Mouse (Mus musculus) adrenal gland, postnatal 0 days (tissue): ENCODE data around the gene Gm3636. TPM values are rescaled to one million over a fixed set of nuclear protein-coding genes. Genes with fewer than 3 reads are reported as not detected.

Experiments used
- polyA plus RNA-seq: library from polyadenylated mRNA; unstranded; fragments of >200 nt; fragmentation: Nextera tagmentation; extraction: Ambion mirVana; gene quantifications from 2 replicates; pipeline ENCODE4 v1.2.1, GENCODE M21; 2015

Gm3636 gene
- 0.94 and 1.7 TPM in 2 replicates for polyA plus RNA-seq

GRCm38 (mm10) chr14:6742232-6742631 lies at the start of gene Gm3636:
TSS of gene Gm3636 (minus strand) at chr14:6742332.

GRCm38 (mm10) chr14:6774311-6774710 lies 32.2 kb upstream of the Gm3636 start, which contains the start of gene Gm8362:
TSS of gene Gm8362 (minus strand) at chr14:6774411.

GRCm38 (mm10) chr14:6720151-6720550 lies 22.0 kb downstream of the Gm3636 start, which contains the start of gene Gm8050:
TSS of gene Gm8050 (minus strand) at chr14:6720251.

Other genes starting within 250 kb of the Gm3636 start
- not detected in 2 replicates for gene Gm8356, start 205.0 kb downstream of the Gm3636 start, polyA plus RNA-seq
- gene Gm3629, start 151.7 kb downstream of the Gm3636 start, polyA plus RNA-seq: 0.08 and 0.28 TPM in 2 replicates
- gene Gm3460, start 119.9 kb downstream of the Gm3636 start, polyA plus RNA-seq: not detected in 2 replicates
- not detected in 2 replicates for gene Gm10251, start 58.2 kb downstream of the Gm3636 start, polyA plus RNA-seq
- 0.08 TPM in 1 of 2 replicates, not detected in the other for gene Gm8050, start 22.1 kb downstream of the Gm3636 start, polyA plus RNA-seq
- not detected in 2 replicates for gene Gm8362, start 32.1 kb upstream of the Gm3636 start, polyA plus RNA-seq
- gene Gm3642, start 98.0 kb upstream of the Gm3636 start, polyA plus RNA-seq: not detected in 2 replicates
- gene Gm3667, start 147.6 kb upstream of the Gm3636 start, polyA plus RNA-seq: 0.22 and 0.65 TPM in 2 replicates
- gene Gm6356, start 231.5 kb upstream of the Gm3636 start, polyA plus RNA-seq: not detected in 2 replicates